Mouse (Mus musculus) hematopoietic stem cell, adult 5-6 weeks (primary cell): ENCODE data around the gene Anapc5. TPM values are rescaled to one million over a fixed set of nuclear protein-coding genes. Genes with fewer than 3 reads are reported as not detected.
A peak's percentile ranks its signal among the peaks of the same experiment; 100 is the strongest.

ENCODE experiments used
- ATAC-seq, 2 experiments: fragments of 125-278 bp in 1 of 2; replicated peaks in 1 of 2; 2 replicates each; pipeline ENCODE4 v1.8.0; 2016 to 2017; ENCODE audit warnings: inconsistent platforms in 2 of 2, mild to moderate bottlenecking in 2 of 2, moderate number of reproducible peaks in 2 of 2, low read depth in 1 of 2, moderate TSS enrichment in 1 of 2; ENCODE audit not compliant: low FRiP score in 2 of 2, poor library complexity in 2 of 2, severe bottlenecking in 2 of 2, insufficient read depth in 1 of 2, low TSS enrichment in 1 of 2
- total RNA-seq: library from RNA; stranded (forward); fragments of 172-1452, 232-1000 nt; gene quantifications from 2 replicates; pipeline ENCODE4 v1.2.3, GENCODE M21; 2017

The Anapc5 gene
- 311 and 361 TPM in 2 replicates for total RNA-seq

DNA sequence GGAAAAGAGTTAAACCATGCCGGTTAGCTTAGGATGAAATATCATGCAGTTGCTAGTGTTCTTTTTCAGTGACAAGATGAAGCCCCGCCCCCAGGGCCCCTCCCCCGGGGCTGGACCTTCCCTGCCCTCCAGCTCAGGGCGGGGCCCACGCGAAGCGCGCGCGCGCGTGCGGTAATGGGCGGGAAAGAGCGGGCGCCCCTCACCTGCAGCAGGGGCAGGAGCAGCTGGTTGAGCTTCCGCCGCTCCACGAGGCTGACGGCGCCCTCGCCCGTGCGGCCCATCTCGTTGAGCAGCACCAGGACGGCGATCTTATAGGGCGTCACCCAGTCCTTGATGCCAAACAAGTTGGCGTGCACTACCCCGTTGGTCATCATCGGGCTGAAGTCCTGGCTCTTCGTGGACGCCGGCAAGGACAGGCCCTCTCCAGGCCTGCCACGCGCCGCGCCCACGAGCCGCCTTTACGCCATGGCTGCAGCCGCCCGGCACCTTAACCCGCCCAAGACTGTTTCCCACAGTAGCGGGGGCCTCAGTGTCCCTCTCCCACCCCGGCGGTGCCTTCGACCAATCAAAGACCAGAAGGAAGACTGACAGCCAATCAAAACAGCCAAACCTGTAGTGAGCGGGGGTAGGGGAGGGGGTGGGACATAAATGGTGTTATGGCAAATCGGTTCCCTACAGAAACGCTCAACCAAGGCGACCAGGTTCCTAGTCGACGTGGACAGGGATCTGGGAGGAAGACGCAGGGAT is at the start of gene Anapc5:
Gene Anapc5 (minus strand): TSS at position 563 of the 747 bp plus-strand sequence.
- ATAC-seq: peak; percentile 95 to 99

DNA sequence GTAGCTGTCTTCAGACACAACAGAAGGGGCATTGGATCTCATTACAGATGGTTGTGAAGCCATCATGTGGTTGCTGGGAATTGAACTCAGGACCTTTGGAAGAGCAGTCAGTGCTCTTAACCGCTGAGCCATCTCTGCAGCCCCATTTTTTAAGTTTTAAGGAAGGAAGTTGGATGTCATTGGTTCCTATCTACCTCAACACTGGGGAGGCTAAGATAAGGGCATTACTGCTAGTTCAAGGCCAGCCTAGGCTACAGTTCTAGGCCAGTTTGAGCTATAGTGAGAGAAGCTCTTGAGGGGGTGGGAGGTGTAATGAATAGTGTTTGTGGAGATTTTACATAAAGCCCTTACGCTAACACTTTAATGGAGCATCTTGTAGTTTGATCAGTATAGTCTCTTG is 41.9 kb upstream of the Anapc5 start:
- ATAC-seq: no peak

DNA sequence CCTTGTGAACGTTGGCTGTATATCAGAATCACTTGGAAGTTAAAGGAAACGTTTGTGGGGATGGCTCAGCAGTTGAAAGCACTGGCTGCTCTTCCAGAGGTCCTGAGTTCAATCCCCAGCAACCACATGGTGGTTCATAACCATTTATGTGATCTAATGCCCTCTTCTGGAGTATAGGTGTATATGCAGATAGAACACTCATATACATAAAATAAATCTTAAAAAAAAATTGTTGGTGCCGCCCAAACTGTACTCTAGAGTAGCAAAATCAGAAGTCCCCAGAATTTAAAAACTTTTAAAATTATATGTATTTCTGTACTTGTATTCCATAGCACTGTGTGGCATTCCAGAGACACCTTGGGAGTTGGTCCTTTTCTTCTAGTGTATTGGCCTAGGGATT is 34.7 kb upstream of the Anapc5 start:
- 0 out of 4 replicates have a peak, but pooled peaks of 1 of the 2 experiments have one; percentile 12 for ATAC-seq

DNA sequence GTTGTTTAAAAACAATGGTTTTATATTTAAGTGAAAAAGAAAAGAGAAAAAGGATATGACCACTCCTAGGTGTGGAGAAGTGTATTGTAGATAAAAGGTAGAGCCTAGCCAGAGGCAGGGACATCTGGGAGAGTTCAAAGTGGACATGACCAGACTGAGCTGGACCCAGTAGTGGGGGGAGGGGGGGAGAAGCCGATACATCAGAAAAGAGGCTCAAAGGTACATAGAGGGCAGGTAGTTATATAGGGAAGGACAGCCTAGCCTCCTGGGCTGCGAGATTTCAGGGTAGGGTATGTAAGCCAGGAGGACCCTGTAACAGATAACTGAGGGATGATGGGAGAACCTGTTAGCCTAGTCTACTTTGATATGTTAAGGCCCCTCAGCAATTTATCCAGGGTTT is 31.5 kb upstream of the Anapc5 start:
- no peak for ATAC-seq

DNA sequence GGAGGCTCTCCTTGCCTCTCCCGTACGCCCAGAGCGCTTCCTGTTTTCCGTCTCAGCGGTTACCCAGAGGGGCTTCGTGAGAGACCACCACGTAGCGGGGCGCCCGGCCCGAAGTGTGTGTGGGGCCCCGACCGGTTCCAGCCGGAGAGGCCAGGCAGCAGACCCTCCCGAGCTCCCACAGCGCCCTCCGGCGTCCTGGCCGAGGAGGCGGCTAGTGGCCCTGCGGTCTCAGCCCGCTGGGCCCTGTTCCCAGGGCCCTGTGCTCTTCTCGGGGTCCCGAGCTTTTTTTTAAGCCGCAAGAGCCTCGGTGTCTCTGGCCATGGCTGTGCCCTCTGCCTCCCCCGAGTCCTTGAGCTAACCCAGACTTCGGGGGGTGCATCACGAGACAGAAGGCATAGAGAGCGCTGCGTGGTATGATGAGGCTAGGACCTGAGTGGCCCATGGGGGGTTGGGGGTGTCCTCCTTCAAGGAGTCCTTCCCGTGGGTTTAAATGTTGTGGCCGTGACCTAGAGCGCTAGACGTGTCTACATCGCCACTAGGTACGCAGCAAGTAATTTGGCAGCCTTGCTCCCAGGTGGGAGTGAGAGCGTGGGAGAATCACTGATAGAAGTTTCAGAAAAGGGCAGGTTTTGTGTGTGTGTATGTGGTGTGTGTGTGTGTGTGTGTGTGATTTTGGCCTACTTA is 29.3 kb upstream of the Anapc5 start:
- peak; percentile 54 to 60 for ATAC-seq

DNA sequence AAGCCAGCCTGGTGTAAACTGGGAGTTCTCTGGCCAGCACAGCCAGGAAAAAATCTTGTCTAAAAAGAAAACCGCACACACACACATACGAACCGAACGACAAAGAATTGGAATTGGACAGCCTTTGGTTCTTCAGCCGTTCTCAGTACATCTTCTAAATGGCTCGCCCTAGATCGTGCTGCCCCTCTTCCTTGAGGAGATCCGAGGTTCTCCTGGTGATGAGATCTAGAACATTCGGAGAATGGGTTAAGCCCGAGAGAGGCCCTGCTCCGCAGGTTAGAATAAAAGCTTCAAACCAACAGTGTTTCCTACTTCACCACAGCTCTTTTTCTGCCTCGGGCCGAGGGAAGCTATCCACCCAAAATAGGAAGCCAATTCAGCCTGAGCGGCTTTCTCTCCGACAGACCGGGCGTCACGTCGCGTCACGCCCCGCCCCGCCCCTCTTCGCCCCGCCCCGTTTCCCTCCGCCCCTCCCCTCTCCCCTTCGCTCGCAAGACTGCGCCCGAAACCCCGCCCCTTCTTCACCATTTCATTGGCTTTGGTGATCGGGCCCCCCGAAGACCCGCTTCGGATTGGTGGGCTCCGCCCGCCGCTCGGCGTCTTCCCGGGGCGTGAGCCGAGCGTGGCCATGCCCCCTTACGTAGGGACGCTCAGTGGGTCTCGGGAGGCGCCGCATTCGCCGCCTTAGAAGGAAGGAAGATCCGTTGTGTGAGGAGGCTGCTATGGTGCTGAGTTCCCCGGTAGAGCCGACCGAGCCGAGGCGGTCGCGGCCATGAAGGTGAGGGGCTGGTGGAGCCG is 28.6 kb upstream of the Anapc5 start, which contains the start of gene Rnf34:
Gene Rnf34 (plus strand): TSS at position 528 of the 798 bp plus-strand sequence.
- ATAC-seq: peak; percentile 97 to 98

DNA sequence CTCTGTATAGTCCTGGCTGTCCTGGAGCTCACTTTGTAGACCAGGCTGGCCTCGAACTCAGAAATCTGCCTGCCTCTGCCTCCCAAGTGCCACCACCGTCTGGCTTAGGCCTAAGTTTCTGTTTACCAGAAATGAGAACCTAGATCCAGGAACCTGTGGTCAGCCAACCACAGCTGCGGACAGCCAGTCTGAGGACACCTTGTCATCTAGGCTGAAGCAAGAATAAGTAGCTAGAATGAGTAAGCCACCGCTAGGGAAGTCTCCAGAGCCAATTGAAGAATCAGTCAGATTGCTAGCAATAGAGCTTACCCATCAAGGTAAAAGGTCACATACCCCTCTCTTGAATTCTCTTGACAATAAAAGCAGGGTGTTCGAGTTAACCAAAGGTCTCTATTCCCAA is 22.7 kb upstream of the Anapc5 start:
- peak; percentile 71 to 86; a peak in 3 of 4 replicates for ATAC-seq

DNA sequence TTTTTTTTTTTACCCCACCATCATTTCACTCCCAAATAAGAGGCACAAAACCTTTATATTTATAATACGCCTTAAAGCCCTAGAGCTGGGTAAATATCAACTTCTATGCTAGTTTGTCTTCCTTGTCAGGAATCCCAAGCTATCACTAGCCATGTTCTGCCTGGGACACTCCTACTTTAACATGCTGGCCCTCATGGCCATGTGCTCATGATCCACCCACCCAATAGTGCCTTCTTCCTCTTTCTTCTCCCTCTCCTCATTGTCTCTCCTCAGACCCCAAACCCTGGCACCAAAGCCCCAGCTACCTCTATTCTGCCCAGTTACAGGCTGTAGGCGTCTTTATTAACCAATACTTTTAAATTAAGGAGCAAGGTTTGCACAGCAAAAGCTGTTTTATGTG is 20.0 kb upstream of the Anapc5 start:
- ATAC-seq: no peak

DNA sequence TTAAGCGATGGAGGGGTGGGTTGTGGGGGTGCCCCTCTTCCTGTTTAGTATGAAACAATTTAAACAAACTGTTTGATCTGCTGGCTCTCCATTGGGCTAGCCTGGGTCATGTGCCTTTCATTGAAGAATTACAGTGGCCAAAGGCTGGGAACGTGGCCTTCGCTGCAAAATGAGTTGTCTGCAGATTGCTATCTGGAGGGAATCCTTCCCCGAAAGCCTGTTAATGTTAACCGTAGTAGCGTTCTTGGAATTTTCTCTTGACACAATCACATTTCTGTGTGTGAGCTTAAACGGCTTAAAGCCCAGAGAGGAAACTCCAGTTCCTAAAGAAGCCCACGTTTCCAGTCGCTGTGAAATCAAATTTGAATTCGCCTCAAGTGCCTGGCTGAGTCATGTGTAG is 11.9 kb upstream of the Anapc5 start:
- ATAC-seq: no peak

DNA sequence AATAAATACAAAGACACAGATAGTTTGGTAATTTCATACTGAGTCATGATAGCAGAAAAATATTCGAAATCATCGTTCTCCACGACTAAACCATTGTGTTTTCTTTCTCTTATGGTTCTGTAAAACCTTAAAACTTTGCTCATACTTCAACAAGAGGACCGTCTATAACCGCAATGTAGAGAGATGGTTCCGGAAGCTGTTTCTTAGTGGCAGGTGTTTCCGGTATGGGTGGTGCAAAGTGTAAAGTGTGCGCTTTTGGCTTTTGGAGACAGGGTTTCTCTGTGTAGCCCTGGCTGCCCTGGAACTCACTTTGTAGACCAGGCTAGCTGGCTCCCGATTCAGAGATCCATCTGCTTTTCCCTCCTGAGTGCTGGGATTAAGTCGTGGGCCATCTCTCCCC is 11.4 kb upstream of the Anapc5 start:
- no peak for ATAC-seq

DNA sequence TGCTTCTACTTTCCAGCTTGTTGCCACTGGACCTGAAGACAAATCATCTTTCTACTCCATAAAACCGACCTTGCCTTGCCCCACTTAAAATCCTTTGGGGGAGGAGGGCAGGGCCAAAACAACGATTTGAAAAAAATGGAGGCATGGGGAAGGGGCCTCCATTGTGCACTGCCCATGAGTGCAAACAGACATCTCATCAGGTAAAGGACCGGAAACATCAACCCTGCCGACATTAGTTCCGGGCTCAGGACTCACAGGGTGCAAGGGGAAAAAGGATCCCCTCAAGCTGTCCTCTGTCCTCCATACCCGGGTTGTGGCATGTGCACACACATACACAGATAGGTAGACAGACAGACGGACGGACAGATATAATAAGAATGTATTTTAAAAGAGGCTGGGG is 4.0 kb upstream of the Anapc5 start:
- ATAC-seq: no peak

DNA sequence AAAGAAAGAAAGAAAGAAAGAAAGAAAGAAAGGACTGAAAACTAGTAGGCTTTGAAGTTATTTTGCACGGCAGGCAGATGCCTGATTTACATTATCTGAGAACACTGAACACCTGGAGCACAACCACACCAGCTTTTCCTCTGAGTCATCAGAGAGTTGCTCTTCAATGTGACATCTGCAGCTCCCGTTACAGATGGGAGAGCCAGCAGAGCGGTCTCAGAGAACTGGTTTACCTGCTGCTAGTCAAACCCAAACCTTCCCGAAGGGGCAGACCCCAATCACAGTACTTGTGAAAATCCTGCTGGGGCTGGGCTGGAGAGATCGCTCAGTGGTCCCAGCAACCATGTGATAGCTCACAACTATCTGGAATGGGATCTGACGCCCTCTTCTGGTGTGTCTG is 3.3 kb upstream of the Anapc5 start:
- ATAC-seq: no peak

DNA sequence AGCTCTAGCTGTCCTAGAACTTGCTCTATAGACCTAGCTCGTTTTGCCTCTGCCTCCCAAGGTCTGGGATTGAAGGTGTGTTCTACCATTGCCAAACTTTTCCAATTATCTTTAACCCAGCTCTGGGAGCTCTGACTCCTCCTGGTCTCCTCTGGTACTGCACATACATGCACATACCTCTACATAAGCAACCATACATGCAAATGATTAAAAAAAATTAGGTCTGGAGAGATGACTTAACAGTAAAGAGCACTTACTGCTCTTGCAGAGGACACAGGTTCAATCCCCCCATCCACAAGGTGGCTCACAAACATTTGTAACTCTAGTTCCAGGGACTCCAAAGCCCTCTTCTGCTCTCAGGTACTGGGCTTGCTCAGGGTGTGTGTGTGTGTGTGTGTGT is 2.8 kb upstream of the Anapc5 start:
- ATAC-seq: no peak

DNA sequence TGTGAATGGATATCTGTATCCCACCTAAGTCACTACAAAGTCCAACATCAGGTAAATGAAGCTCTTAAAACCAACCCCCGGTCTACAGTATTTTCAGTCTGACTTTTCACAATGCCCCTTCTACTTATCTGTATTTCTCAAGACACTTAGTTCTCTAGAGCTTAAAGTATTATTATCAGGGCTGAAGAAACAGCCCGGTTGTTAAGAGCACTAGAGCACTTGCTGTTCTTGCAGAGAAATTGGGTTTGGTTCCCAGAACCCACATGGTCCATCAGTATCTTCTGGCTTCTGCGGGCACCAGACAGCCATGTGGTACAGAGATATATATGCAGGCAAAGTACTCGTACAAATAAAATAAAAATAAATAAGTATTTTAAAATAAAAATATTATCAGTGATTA is 1.3 kb upstream of the Anapc5 start:
- no peak for ATAC-seq

DNA sequence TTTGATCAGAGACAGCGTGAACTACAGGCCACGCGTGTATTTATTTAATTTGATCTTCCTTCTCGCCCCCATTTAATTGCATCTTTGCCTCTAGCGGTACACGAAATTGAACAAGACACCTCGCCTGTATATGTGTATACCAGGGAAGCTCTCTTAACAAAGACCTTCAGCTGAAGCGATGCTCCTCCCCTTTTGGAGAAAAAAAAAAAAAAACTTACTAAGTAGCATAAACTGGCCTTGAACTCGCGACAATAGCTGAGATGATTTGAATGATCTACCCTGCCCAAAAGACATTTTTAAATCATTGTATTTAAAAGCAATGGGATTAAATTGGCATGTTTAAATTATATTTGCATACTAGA is 366 bp upstream of the Anapc5 start:
- ATAC-seq: peak; percentile 43 to 50; a peak in 3 of 4 replicates

DNA sequence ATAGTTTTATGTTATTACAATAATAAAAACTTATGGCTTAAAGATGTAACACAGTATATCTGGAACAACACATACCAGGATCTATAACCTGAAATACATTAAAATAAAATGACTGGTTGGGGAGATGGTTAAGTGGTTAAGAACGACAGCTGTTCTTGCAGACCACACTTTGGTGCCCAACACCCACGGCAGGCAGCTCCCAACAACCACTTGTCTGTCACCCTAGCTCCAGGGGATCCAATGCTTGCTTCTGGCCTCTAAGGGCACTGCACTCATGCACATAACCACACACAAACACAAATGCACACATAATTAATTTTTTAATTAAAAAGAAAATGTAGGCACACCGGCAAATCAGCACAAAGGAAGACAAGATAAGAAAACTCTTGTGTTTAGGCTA is 8.4 kb downstream of the Anapc5 start:
- ATAC-seq: no peak

DNA sequence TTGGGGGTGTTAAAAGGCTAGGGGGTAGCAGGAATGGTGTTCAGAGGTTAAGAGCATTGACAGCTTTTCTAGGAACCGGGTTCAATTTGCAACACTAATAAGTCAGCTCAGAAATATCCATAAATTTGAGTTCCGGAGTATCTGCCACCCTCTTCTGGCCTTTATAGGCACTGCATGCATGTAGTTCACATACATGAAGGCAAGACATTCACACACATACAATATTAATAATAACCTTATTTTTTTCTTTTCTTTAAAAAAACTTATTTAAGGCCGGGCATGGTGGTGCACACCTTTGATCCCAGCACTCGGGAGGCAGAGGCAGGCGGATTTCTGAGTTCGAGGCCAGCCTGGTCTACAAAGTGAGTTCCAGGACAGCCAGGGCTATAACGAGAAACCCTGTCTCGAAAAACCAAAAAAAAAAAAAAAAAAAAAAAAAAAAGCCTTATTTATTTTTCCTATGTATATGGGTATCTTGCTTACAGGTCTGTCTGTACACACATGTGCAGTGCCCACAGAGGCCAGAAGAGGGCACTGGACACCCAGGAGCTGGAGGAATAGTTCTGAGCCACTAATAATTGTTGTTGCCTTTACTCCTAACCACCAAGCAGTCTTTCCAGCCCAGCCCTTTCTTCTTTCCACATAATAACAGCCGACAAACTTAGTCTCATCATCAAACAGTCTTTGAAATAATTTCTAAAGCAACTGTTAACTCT is 9.6 kb downstream of the Anapc5 start:
- peak; percentile 75 to 78; a peak in 3 of 4 replicates for ATAC-seq
